Mouse (Mus musculus): ENCODE measurements around the gene Snrpa1.

DNA sequence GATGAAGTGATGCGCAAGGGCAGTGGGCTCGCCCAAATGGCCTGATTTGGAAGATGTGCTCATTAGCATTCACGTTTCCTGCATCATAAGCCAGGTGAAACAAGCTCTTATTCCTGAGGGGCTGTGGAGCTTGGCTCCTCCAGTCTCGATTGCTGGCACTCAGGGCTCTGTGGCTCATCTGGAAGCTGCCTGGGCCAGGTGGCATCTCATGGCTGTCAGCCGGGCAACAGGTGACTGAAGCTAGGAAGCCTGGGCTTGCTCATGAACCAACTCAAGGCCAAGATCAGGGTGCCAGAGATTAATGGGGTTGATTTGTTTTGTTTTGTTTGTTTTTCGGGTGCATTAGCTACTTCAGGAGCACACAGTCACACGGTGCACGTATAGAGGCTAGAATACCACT is 33.9 kb downstream of the Snrpa1 start:
- TF ChIP-seq HCFC1 (IDR thresholded peaks at IDR 0.05; ENCODE audit: borderline replicate concordance, insufficient read depth, low read length), result no peak
- TF ChIP-seq ZC3H11A (IDR thresholded peaks at IDR 0.05; ENCODE audit: borderline replicate concordance, low read depth, low read length), result no peak
